Mouse (Mus musculus) heart, postnatal 0 days (tissue): ENCODE results near the gene Ptpro. TPM values are rescaled to one million over a fixed set of nuclear protein-coding genes. Genes with fewer than 3 reads are reported as not detected.

Source experiments
- ATAC-seq: fragments of 200-750 bp; cut with Nextera tagmentation; 2 replicates; pipeline ENCODE4 v1.8.0; 2017; ENCODE audit warnings: low read depth, moderate number of reproducible peaks, moderate library complexity; ENCODE audit not compliant: insufficient read depth
- DNase-seq: peaks from one replicate; pipeline ENCODE4 v3.0.0-alpha.2; 2016; ENCODE audit warnings: low spot score
- H3K27ac ChIP-seq: fragments of 300-500 bp; sonication (generic); 2 replicates; pipeline ENCODE4 v1.5.1; 2014; ENCODE audit warnings: low read depth, mild to moderate bottlenecking
- H3K27me3 ChIP-seq: fragments of 300-500 bp; sonication (generic); 2 replicates; pipeline ENCODE4 v1.6.1; 2014; ENCODE audit warnings: low read length, mixed read lengths; ENCODE audit not compliant: control insufficient read depth, insufficient read depth
- H3K36me3 ChIP-seq: fragments of 300-500 bp; sonication (generic); replicated peaks from 2 replicates; pipeline ENCODE4 v1.6.1; 2014; ENCODE audit warnings: low read length, mixed read lengths; ENCODE audit not compliant: control insufficient read depth, insufficient read depth
- H3K4me1 ChIP-seq: fragments of 300-500 bp; sonication (generic); 2 replicates; pipeline ENCODE4 v1.6.1; 2014; ENCODE audit warnings: antibody characterized with exemption; ENCODE audit not compliant: control insufficient read depth, insufficient read depth
- H3K4me2 ChIP-seq: fragments of 300-500 bp; sonication (generic); 2 replicates; pipeline ENCODE4 v1.6.1; 2014; ENCODE audit warnings: low read depth, mild to moderate bottlenecking, low read length, moderate library complexity
- H3K4me3 ChIP-seq: fragments of 300-500 bp; sonication (generic); 2 replicates; pipeline ENCODE4 v1.5.1; 2014; ENCODE audit warnings: low read depth, low read length
- H3K9ac ChIP-seq: fragments of 300-500 bp; sonication (generic); replicated peaks from 2 replicates; pipeline ENCODE4 v1.6.1; 2014; ENCODE audit warnings: low read depth, low read length, mixed read lengths
- H3K9me3 ChIP-seq: fragments of 300-500 bp; sonication (generic); replicated peaks from 2 replicates; pipeline ENCODE4 v1.6.1; 2016; ENCODE audit warnings: low read length; ENCODE audit not compliant: control insufficient read depth
- CTCF ChIP-seq: IDR thresholded peaks from 2 replicates; pipeline ENCODE4 v1.5.1; 2016; ENCODE audit warnings: antibody characterized with exemption, control low read depth, low read depth
- EP300 ChIP-seq: IDR thresholded peaks from 2 replicates; pipeline ENCODE4 v1.6.1; 2016; ENCODE audit warnings: antibody characterized with exemption, low read depth
- WGBS: fragments of 180-500 bp; shearing (Covaris S2); extraction: QIAGEN DNeasy Blood & Tissue Kit; methylation state at CpG from one replicate; pipeline ENCODE4 v1.1.7; 2014; 5-methylcytosine and 5-hydroxymethylcytosine counted together
- polyA plus RNA-seq: library from polyadenylated mRNA; unstranded; fragments of >200 nt; fragmentation: Nextera tagmentation; extraction: Ambion mirVana; gene quantifications from 2 replicates; pipeline ENCODE4 v1.2.1, GENCODE M21; 2015
- total RNA-seq: library from RNA; depleted of rRNA; stranded (reverse); fragments of >200 nt; gene quantifications from 2 replicates; pipeline ENCODE4 v1.2.3, GENCODE M21; 2014; ENCODE audit warnings: low replicate concordance

Gene Ptpro
- total and polyA plus RNA-seq, 2 experiments from 2014 or later = 2.3 to 3.6 TPM

GRCm38 (mm10) chr6:137262087-137262486 is 10.0 kb downstream of the Ptpro start:
- no peak for TF ChIP-seq EP300
- no peak for TF ChIP-seq CTCF
- Histone ChIP-seq H3K9ac (no peak overlapping the region), H3K9me3 (0 out of 2 replicates have a peak, but pooled peaks cover 5% of the 10 kb centered on the region), H3K36me3 (no peaks in the 10 kb centered on the region), H3K4me2 (no peak overlapping the region), H3K27ac (no peak overlapping the region), H3K4me1 (no peaks in the 10 kb centered on the region), H3K27me3 (no peaks in the 10 kb centered on the region), H3K4me3 (no peak overlapping the region)
- 58% methylated on average over 3 of the region's 3 CpGs for WGBS
- no peak for ATAC-seq
- DNase-seq = no peak

GRCm38 (mm10) chr6:137268019-137268418 is 15.9 kb downstream of the Ptpro start:
- no peaks in the 10 kb centered on the region for H3K27me3 ChIP-seq
- WGBS = 81% methylated on average over 8 of the region's 8 CpGs
- H3K36me3 ChIP-seq = no peaks in the 10 kb centered on the region

DNA sequence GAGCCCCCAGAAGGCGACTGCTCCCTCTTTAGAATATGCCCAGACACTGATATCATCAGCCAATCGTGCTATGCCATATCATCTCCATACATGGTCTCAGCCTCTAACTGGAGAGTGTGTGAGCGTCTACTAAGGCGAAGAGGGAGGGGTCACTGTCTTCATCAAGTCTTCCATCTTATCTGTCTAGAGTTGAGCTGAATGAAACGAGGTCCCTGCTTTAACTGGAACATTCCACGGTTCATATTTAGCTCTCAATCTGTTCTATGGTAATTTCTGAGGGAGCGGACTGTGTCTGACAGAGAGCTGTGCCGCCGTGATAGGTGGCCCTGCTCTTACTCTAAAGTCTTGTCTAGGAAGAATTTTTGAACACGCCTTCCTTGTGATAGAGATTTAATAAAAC is 16.5 kb downstream of the Ptpro start:
- ATAC-seq = no peak
- no peak overlapping the region for H3K27ac ChIP-seq
- no peak for TF ChIP-seq EP300
- TF ChIP-seq CTCF = no peak
- H3K36me3 ChIP-seq = no peaks in the 10 kb centered on the region
- no peak overlapping the region for H3K4me2 ChIP-seq
- H3K4me1 ChIP-seq = no peaks in the 10 kb centered on the region
- H3K9me3 ChIP-seq = no peaks in the 10 kb centered on the region
- no peaks in the 10 kb centered on the region for H3K27me3 ChIP-seq
- no peak overlapping the region for H3K9ac ChIP-seq
- no peak overlapping the region for H3K4me3 ChIP-seq
- 70% methylated on average over 10 of the region's 10 CpGs for WGBS
- no peak for DNase-seq

More at GRCm38 (mm10) chr6:137268019-137268418, 15.9 kb downstream of the Ptpro start:
- H3K9me3 ChIP-seq = no peaks in the 10 kb centered on the region
- no peak overlapping the region for H3K9ac ChIP-seq
- TF ChIP-seq EP300 (no peak), CTCF (no peak)
- no peak for DNase-seq
- ATAC-seq = no peak
- H3K4me1 ChIP-seq = no peaks in the 10 kb centered on the region
- H3K27ac ChIP-seq = no peak overlapping the region
- H3K4me3 ChIP-seq = no peak overlapping the region
- H3K4me2 ChIP-seq = no peak overlapping the region

DNA sequence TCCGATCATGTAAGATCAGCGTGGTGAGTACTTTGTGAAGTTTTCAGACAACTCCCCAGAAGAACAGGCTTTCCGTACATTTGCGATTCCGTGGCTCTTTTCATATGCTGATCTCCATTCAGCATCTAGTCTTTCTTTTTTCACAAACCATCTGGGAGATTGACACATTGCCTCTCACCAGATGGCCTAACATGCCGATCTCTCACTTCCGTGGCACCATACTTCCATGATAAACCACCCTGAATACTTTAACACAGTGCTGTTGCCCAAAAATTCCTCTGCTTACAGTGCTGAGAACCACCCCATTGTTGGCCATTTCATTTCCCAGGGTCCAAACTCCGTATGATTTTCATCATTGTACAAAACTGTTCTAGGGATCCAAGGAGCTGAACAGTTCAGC is 20.4 kb downstream of the Ptpro start:
- Histone ChIP-seq H3K9ac (no peak overlapping the region), H3K4me2 (no peak overlapping the region), H3K36me3 (no peaks in the 10 kb centered on the region), H3K4me1 (no peaks in the 10 kb centered on the region), H3K4me3 (no peak overlapping the region), H3K27me3 (no peaks in the 10 kb centered on the region), H3K9me3 (no peaks in the 10 kb centered on the region), H3K27ac (no peak overlapping the region)
- ATAC-seq = no peak
- DNase-seq = no peak
- TF ChIP-seq EP300 (no peak), CTCF (no peak)
- 86% methylated on average over 8 of the region's 8 CpGs for WGBS

DNA sequence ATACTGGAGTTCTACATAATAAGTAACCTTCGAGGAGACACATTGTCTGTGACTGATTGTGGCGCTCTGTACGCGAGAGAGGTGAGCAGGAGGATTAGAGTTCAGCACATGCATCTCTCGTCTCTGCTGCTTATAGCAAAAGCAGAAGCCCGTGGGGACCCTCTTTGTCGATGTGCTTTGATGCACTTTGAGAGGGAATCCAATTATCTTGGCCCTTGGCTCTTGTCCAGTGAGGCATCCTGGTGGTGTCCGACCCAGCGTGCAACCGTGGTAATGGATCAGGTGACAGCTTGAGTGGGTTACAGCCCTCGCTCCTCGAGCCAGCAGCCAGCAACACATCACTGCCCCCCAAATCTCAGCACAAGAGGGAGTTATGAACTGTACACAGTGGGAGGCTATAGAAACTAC is 25.5 kb downstream of the Ptpro start:
- Histone ChIP-seq H3K9ac (no peak overlapping the region), H3K27me3 (no peaks in the 10 kb centered on the region), H3K4me3 (no peak overlapping the region), H3K27ac (no peak overlapping the region), H3K36me3 (no peaks in the 10 kb centered on the region), H3K4me2 (no peak overlapping the region), H3K4me1 (no peaks in the 10 kb centered on the region), H3K9me3 (no peaks in the 10 kb centered on the region)
- 55% methylated on average over 12 of the region's 12 CpGs for WGBS
- TF ChIP-seq EP300 = no peak
- TF ChIP-seq CTCF = no peak
- no peak for ATAC-seq
- DNase-seq = no peak

GRCm38 (mm10) chr6:137279576-137279975 is 27.5 kb downstream of the Ptpro start:
- H3K4me1 ChIP-seq = no peaks in the 10 kb centered on the region
- H3K27me3 ChIP-seq = no peaks in the 10 kb centered on the region
- no peak overlapping the region for H3K4me3 ChIP-seq
- H3K27ac ChIP-seq = no peak overlapping the region
- no peaks in the 10 kb centered on the region for H3K36me3 ChIP-seq
- 88% methylated on average over 7 of the region's 7 CpGs for WGBS
- DNase-seq = no peak
- H3K4me2 ChIP-seq = no peak overlapping the region
- no peaks in the 10 kb centered on the region for H3K9me3 ChIP-seq
- TF ChIP-seq CTCF (no peak), EP300 (no peak)
- no peak for ATAC-seq
- H3K9ac ChIP-seq = no peak overlapping the region
